Mouse (Mus musculus) forebrain, embryonic 11.5 days (tissue): ENCODE data around the gene Dynlt1a. TPM values are rescaled to one million over a fixed set of nuclear protein-coding genes. Genes with fewer than 3 reads are reported as not detected.
"Not testable (repeated sequence)": the region's sequence is repeated elsewhere in the genome, so short reads cannot be mapped to it uniquely, and the experiment has no call there.

Experiments
- ATAC-seq: fragments of 200-750 bp; cut with Nextera tagmentation; replicated peaks from 2 replicates; pipeline ENCODE4 v1.8.0; 2017; ENCODE audit warnings: moderate TSS enrichment; ENCODE audit not compliant: low FRiP score
- DNase-seq: peaks from one replicate; pipeline ENCODE4 v3.0.0-alpha.2; 2017; ENCODE audit warnings: low spot score
- H3K27ac ChIP-seq: fragments of 300-500 bp; sonication (generic); 2 replicates; pipeline ENCODE4 v1.5.1; 2014; ENCODE audit warnings: low read depth, low read length
- H3K27me3 ChIP-seq: fragments of 300-500 bp; sonication (generic); 2 replicates; pipeline ENCODE4 v1.6.1; 2014; ENCODE audit warnings: mild to moderate bottlenecking, low read length, mixed read lengths; ENCODE audit not compliant: control insufficient read depth, insufficient read depth
- H3K36me3 ChIP-seq: fragments of 300-500 bp; sonication (generic); 2 replicates; pipeline ENCODE4 v1.6.1; 2014; ENCODE audit warnings: mild to moderate bottlenecking, low read length, moderate library complexity, mixed read lengths; ENCODE audit not compliant: control insufficient read depth, insufficient read depth
- H3K4me1 ChIP-seq: fragments of 300-500 bp; sonication (generic); replicated peaks from 2 replicates; pipeline ENCODE4 v1.6.1; 2014; ENCODE audit warnings: low read length, mixed read lengths; ENCODE audit not compliant: control insufficient read depth, insufficient read depth
- H3K4me2 ChIP-seq: fragments of 300-500 bp; sonication (generic); 2 replicates; pipeline ENCODE4 v1.6.1; 2014; ENCODE audit warnings: low read depth, mild to moderate bottlenecking, low read length, moderate library complexity, mixed read lengths; ENCODE audit not compliant: severe bottlenecking
- H3K4me3 ChIP-seq: fragments of 300-500 bp; sonication (generic); 2 replicates; pipeline ENCODE4 v1.5.1; 2014; ENCODE audit warnings: low read depth, low read length
- H3K9ac ChIP-seq: fragments of 300-500 bp; sonication (generic); 2 replicates; pipeline ENCODE4 v1.6.1; 2014; ENCODE audit warnings: low read length
- H3K9me3 ChIP-seq: fragments of 300-500 bp; sonication (generic); 2 replicates; pipeline ENCODE4 v1.6.1; 2016; ENCODE audit warnings: low read length, mixed read lengths; ENCODE audit not compliant: control insufficient read depth
- WGBS: fragments of 180-500 bp; shearing (Covaris S2); extraction: QIAGEN DNeasy Blood & Tissue Kit; methylation state at CpG from one replicate; pipeline ENCODE4 v1.1.7; 2014; 5-methylcytosine and 5-hydroxymethylcytosine counted together
- polyA plus RNA-seq: library from polyadenylated mRNA; unstranded; fragments of >200 nt; fragmentation: Nextera tagmentation; extraction: Ambion mirVana; gene quantifications from 2 replicates; pipeline ENCODE4 v1.2.1, GENCODE M21; 2014

Dynlt1a gene
- polyA plus RNA-seq, 1 experiment from 2014 or later = 28.7 TPM

DNA sequence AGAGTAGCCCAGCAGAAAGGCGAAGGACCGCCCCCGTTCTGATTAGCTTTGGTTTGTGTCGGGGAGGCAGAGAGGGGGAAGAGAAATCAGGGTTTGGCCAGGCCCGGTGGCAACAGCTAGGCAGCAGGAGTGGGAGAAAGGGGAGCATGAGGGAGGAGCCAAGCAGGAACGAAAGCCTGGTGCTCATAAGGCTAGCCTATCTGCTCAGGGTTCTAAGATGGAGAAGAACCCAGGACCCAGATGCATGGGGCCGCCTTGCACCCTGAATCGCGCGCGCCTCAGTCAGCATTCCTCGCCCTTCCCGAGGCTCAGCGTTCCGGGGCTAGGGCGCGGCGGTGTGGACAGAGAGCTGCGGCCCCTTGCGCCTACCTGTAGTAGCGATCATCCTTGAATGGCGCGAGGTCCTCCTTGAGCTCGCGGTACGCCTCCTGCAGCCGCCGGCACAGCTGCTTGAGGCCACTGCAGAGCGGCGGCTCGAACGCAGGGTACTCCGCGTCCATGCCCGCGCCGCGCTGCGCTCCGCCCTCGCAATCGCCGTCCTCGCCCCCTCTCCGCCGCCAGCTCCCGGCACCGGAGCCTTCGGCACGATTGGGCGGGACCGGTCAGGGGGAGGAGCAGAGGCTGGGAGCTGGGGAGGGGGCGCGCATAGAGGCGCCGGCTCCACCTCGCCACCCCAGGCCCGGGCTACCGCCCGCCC, 3.9 kb upstream of the Dynlt1a start:
- DNase-seq, H3K27me3 ChIP-seq, H3K4me3 ChIP-seq, H3K9ac ChIP-seq, H3K9me3 ChIP-seq, H3K4me2 ChIP-seq, H3K36me3 ChIP-seq, H3K4me1 ChIP-seq, H3K27ac ChIP-seq: not testable (repeated sequence)
- peak; percentile 42; the same call in 1 of the 2 replicates for ATAC-seq
- 0% methylated on average over 4 of the region's 60 CpGs for WGBS

DNA sequence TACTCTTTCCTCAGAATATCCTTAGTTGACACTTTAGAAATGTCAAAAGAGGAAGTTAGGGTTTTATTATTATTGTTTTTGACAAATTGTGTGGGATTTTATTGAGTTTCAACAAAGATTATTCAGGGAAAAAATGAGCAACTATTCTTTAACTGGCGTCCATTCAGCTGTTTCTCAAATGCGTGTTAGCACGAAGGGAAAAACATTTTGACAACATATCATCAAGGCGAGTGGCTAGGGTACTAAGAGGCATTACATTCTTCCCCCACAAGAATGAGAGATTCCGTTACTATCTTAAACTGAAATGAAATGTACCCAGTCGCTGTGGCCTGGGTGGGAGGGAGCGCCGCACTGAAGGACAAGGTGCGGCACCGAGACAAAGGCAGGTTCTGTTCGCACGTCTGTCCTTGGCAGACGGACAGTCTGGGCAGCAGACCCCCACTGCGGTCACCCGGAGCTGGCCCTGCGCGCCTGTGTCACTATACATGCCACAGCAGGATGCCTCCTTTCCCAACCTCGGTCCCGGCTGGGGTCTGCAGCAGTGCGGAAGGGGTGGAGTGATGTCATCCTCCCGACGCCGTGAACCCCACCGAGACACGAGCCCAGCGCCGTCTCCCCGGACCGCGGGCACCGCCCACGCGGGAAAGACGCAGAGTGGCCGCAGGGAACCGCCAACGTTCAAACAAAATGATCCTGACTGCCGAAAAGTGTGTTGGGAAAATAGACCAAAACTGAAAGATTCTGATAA, 747 bp downstream of the Dynlt1a start:
- not testable (repeated sequence) for H3K27ac ChIP-seq, H3K4me1 ChIP-seq, H3K27me3 ChIP-seq, H3K36me3 ChIP-seq, H3K9me3 ChIP-seq
- peak; percentile 50 for ATAC-seq
- peak overlapping the region; percentile 46 for H3K4me2 ChIP-seq
- WGBS = 6% methylated on average over 37 of the region's 38 CpGs
- H3K4me3 ChIP-seq = peak overlapping the region; percentile 32
- H3K9ac ChIP-seq = peak overlapping the region; percentile 39; the same call in 1 of the 2 replicates
- peak; percentile 63 for DNase-seq

DNA sequence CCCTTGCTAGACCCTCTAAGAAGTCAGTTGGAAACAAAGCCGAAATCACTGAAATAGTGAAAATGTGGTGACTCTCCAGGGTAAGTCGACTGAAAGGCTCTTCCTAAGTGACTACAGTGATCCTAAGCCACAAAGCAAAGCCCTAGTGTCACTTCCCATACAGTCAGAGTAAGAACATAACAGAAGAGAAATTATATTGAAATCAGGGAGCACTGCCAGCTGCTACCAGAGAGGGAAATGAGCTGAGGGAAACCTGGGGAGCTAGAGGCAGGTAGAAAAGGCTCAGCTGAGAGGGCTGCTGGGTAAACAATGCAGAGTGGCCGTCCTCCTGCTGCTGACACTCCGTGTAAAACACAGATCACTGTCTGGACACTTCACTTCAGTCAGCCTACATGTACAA, 1.6 kb downstream of the Dynlt1a start:
- H3K9me3 ChIP-seq, H3K4me2 ChIP-seq: not testable (repeated sequence)

DNA sequence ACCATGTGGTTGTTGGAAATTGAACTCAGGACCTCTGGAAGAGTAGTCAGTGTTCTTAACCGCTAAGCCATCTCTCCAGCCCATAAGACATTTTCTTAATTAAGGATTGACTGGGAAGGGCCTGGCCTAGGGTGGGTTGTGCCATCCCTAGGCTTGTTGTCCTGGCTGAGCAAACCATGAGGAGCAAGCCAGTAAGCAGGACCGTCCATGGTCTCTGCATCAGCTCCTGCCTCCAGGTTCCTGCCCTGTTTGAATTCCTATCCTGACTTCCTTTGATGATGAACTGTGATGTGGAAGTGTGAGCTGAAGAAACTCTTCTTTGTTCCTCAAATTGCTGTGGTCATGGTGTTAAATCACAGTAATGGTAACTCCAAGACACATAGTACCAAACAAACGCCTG, 2.8 kb downstream of the Dynlt1a start:
- H3K4me3 ChIP-seq, H3K9ac ChIP-seq, ATAC-seq, H3K27me3 ChIP-seq, H3K36me3 ChIP-seq, H3K9me3 ChIP-seq, DNase-seq, H3K4me1 ChIP-seq, H3K27ac ChIP-seq, H3K4me2 ChIP-seq: not testable (repeated sequence)
- WGBS = 87% methylated on average over 2 of the region's 3 CpGs

More for the DNA sequence above, 1.6 kb downstream of the Dynlt1a start:
- WGBS = 54% methylated on average over 3 of the region's 4 CpGs
- H3K4me1 ChIP-seq, H3K4me3 ChIP-seq, ATAC-seq, H3K9ac ChIP-seq, H3K27me3 ChIP-seq, H3K27ac ChIP-seq, H3K36me3 ChIP-seq, DNase-seq: not testable (repeated sequence)

DNA sequence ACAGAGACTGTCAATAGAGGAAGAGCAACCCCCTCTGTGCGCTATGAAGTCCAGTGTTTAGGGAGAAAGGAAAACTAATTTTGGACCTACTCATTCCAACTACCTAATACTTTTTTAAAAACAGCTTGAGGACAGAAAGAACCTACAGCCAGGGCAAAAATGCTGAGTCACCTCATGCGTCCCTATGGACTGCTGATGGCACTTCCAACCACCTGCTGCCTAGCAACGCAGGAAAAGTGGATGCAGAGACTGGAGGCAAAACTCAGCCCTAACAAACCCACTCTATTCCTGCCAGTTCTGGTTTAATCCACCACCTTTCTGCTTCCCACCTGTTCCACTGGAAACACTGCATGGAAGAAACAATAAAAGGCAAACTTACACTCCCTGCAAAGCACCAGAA, 4.5 kb downstream of the Dynlt1a start:
- not testable (repeated sequence) for H3K9me3 ChIP-seq, H3K27me3 ChIP-seq, H3K36me3 ChIP-seq, H3K4me3 ChIP-seq, H3K4me1 ChIP-seq, H3K4me2 ChIP-seq, H3K9ac ChIP-seq, DNase-seq, ATAC-seq, H3K27ac ChIP-seq
- 80% methylated on average over 3 of the region's 3 CpGs for WGBS

DNA sequence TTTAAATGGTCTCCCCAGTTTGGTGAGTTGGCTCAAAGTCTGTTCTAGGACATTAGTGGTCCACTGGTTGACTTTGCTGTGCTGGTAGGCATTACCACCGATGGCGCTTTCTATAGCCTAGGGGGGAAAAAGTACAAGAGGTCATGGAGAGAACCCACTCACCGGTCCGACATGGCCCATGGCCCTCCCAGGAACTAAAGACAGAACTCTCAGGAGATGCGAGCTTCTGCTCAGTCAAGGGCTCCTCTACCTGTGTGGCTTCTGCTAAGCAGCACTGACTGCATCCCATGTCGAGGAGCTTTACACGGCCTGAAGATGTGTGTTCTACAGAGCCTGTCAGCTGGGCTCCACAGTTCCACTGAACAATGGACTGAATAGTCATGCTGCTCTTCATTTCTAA, 5.6 kb downstream of the Dynlt1a start:
- not testable (repeated sequence) for H3K4me1 ChIP-seq, H3K9me3 ChIP-seq, H3K36me3 ChIP-seq, DNase-seq, H3K4me3 ChIP-seq, H3K27me3 ChIP-seq, ATAC-seq, H3K4me2 ChIP-seq, H3K27ac ChIP-seq, H3K9ac ChIP-seq
- 93% methylated on average over 7 of the region's 7 CpGs for WGBS

DNA sequence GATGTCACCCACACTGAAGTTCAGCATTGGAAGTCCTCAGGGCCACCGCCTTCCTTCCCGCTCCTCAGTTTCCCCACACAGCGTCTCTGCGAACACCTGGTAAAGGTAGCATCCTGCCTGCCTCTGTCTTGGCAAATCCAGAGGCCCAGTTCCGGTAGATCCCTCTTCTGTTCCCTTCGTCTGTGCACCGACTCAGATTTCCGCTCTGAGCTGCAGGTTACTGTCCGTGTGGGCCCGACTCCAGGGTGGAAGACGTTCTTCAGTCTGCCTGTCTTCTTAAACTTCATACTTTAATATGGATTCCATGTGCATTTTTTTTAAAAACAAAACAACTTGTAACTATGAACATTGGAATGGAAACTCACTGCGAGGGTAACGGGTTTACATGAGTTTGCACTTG, 10.8 kb downstream of the Dynlt1a start:
- not testable (repeated sequence) for H3K27ac ChIP-seq, DNase-seq, ATAC-seq, H3K27me3 ChIP-seq, H3K4me1 ChIP-seq, H3K9ac ChIP-seq, H3K4me2 ChIP-seq, H3K36me3 ChIP-seq, H3K9me3 ChIP-seq, H3K4me3 ChIP-seq
- 97% methylated on average over 9 of the region's 13 CpGs for WGBS

DNA sequence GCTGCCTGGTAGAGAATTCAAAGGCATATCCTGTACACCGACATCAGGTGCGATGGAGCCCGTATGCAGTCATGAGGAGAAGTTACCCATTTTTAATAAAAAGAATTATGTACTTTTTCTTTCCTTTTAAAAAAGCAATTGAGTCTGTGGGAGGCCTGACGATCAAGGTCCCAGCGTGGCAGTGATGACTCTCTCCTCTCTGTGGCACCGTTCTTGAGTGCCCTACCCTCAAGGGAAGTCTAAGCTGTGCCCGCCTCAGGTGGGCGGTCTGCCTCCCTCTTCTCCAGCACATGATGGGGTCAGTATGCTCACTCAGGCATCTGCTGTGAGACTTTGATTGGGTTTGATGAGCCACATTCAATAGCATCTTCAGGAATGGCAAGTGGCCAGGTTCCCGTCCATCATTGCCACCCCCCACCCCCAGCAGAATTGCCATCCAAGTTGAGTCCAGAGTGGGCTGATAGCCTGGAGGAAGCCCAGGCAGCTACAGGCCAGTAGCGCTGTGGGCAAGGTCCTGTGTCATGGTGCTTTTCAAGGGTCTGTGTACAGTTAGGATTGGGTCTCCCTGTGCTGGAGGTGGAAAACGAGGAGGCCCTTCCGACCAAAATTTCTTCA, 11.5 kb downstream of the Dynlt1a start:
- not testable (repeated sequence) for H3K36me3 ChIP-seq, H3K27me3 ChIP-seq, ATAC-seq, H3K4me3 ChIP-seq, H3K4me1 ChIP-seq, DNase-seq, H3K27ac ChIP-seq, H3K9me3 ChIP-seq, H3K4me2 ChIP-seq, H3K9ac ChIP-seq
- 96% methylated on average over 12 of the region's 12 CpGs for WGBS
